Mouse (Mus musculus) naive thymus-derived CD4-positive, alpha-beta T cell, adult 2 months (primary cell): Measurements from ENCODE around the gene Srebf2.
"Not testable (repeated sequence)": the region's sequence is repeated elsewhere in the genome, so short reads cannot be mapped to it uniquely, and the experiment has no call there.

Experiments used
- DNase-seq: peaks from one replicate; pipeline ENCODE4 v3.0.0-alpha.2; 2011; ENCODE audit warnings: low read depth

Gene Srebf2

DNA sequence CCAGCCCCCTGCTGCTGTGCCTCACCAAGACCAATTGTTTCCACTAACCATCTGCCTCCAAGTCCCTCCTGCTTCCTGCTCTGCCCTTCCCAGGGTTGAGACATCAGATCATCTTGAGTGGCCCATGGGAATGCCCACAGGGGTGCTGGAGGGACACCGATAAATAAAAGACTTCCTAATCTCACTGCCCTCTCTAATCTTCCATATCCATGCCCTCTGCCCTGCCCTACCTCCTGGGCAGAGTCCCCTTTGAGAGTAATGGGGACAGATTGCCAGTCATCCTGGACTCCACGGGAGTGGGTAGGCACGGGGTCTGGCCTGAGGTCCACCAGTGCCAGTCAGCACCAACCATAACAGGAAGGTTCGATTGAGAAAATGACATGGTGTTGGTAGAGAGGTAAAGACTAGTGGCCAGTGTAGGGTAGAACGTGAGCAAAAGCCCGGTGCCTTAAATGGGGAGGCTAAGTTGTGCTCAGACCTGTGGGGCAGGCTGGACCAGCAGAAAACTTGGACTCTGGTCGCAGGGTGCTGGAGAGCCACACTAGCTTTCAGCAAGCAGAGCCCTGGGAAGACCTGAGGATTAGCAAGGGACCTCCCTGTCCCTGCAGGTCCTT is 77.7 kb downstream of the Srebf2 start:
- no peak for DNase-seq

GRCm38 (mm10) chr15:82225769-82226168 is 78.8 kb downstream of the Srebf2 start:
- no peak for DNase-seq

GRCm38 (mm10) chr15:82229542-82230045 is 82.6 kb downstream of the Srebf2 start:
- no peak for DNase-seq

- no peak for DNase-seq
Observed at GRCm38 (mm10) chr15:82230098-82230611, 83.2 kb downstream of the Srebf2 start.

DNA sequence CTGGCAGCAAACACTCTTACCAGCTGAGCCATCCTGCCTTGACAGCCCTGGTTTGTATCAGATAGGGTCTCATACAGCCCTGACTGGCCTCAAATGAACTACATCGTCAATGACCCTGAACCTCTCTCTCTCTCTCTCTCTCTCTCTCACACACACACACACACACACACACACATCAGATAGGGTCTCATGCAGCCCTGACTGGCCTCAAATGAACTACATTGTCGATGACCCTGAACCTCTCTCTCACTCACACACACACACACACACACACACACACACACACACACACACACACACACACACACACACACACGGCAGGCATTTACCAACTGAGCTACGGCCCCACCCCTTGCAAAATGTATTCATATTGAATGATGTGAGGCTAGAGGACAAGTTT is 84.1 kb downstream of the Srebf2 start:
- no peak for DNase-seq

DNA sequence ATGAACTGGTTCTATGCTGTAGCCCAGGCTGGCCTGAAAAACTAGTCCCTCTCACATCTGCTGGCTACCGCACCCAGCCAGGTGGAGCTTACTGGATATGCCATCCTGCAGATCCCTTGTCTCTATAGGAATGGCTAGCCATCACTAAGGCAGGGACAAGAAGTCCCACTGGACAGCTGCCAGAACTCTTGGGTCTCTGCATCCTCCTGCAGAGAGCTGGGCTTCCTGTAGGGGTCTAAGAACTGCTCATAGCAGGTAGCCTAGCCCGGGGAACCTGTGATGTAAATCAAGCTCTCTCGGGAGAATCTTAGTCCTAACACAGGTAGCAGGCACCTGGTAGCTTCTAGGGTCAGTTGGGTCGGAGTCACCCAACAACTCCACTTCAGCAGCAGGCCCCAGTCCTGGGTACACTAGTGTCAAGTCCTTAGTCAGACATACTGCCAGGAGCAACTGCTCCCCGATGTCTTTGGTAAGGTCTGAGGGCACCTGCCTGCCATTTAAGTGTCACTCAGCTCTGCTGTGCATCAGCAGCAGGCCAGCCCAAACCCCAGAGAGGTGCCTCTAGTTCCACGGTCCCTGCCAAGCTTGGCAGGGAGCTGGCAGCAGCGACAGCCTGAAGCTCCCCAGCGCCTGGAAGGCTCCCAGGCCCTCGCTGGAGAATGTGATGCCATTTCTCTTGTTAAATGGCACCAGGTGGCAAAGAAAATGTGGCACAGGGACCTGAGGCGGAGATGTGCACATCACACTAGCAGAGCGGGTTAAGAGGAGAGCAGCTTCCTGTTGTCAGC is 84.8 kb downstream of the Srebf2 start:
- no peak for DNase-seq

- DNase-seq, result no peak
Observed at GRCm38 (mm10) chr15:82232651-82233050, 85.7 kb downstream of the Srebf2 start.

- no peak for DNase-seq
Observed at GRCm38 (mm10) chr15:82235661-82236060, 88.7 kb downstream of the Srebf2 start.

GRCm38 (mm10) chr15:82236565-82236964 is 89.6 kb downstream of the Srebf2 start:
- DNase-seq, result peak; percentile 91

DNA sequence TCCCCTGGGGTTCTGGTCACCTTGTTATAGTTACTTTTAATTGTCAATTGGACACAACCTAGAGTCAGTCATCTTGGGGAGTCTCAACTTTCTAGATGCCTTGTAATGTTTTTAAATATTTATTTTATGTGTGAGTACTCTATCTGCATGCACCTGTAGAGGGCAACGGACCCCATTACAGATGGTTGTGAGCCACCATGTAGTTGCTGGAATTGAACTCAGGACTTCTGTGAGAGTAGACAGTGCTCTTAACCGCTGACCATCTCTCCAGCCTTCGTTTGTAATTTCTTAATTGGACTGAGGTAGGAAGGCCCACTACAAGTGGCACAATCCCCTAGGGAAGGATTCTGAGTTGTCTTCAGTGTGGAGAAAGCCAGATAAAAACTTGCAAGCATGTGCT is 96.3 kb downstream of the Srebf2 start:
- DNase-seq, result no peak

DNA sequence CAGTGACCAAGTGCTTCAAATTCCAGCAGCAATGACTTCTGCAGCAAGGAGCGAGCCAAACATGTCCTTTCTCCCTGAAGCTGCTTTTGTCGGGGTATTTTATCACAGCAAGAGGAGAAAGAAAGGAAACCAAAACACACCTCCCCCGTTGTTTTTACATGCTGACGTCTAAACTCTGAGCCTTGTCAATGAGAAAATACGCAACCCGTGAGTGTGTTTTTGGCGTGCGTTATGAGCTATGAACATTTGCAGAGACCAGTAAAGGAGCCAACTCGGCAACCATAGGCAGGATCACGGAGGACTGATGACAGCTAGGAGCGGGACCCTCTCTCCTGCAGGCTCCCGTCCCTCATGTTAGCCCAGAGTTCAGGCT is 96.7 kb downstream of the Srebf2 start:
- peak; percentile 58 for DNase-seq

- DNase-seq, result peak; percentile 95
Observed at GRCm38 (mm10) chr15:82244115-82244804, 97.3 kb downstream of the Srebf2 start, which contains the start of gene Cenpm. Cenpm (minus strand) TSS chr15:82244748.

- DNase-seq, result not testable (repeated sequence)
Observed at GRCm38 (mm10) chr15:82244805-82245161, 97.8 kb downstream of the Srebf2 start.

DNA sequence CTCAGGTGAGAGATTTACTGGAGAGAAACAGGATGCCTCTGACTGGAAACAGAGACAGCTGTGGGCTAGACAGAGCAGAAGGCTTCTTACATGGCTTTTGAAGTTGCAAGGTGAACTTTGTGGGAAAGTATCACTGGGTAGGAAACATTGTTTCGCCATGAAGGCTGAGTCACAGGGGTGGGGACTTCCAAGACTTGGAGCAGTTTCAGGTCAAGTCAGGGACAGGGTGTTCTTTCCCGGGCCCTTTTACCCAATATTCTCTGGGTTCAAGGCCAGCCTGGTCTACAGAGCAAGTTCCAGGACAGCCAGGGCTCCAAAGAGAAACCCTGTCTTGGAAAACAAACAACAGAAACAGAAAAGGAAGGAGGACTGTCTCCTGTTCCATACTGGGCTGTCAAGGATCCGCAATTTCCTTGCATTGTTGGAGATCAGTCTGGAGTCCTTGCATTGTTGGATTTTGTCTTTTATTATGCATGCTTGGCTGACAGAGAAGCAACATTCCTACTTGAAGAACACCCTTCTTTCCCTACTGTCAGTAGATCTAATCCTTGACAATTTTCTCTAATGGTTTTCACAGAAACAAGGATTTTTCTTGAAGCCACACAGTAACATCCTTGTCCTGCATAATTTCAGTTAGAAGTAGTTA is 100.3 kb downstream of the Srebf2 start:
- DNase-seq, result no peak

DNA sequence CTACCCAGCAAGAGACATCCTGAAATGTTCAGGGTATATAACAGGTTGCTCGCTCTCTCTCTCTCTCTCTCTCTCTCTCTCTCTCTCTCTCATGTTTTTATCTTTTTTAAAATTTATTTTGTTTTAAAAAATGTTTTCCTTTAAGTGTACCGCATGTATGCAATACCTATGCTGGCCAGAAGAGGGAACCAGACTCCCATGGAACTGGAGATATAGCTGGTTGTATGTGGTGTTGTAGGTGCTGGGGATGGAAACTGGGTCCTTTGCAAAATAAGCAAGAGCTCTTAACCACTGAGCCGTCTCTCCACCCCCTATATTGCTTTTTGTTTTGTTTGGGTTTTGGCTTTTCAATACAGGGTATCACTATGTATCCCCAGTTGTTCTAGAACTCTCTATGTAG is 104.6 kb downstream of the Srebf2 start:
- peak; percentile 40 for DNase-seq

- DNase-seq, result no peak
Observed at GRCm38 (mm10) chr15:82252097-82252496, 105.1 kb downstream of the Srebf2 start, which contains the start of gene 1500009C09Rik. 1500009C09Rik (plus strand) TSS chr15:82252397.
